Mouse (Mus musculus): ENCODE measurements around the gene Hoxd11. TPM values are rescaled to one million over a fixed set of nuclear protein-coding genes. Genes with fewer than 3 reads are reported as not detected.

Gene Hoxd11
- polyA plus RNA-seq, 1 experiment from 2014 or later: 59.6 TPM

DNA sequence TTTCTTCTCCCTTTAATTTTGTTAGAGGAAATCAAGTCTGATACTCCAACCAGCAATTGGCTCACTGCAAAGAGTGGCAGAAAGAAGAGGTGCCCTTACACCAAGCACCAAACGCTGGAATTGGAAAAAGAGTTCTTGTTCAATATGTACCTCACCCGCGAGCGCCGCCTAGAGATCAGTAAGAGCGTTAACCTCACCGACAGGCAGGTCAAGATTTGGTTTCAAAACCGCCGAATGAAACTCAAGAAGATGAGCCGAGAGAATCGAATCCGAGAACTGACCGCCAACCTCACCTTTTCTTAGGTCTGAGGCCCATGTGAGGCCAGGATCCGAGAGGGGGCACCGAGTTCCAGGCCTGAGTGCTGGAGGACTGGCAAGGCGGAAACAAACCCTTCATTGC, 14.7 kb downstream of the Hoxd11 start:
- Histone ChIP-seq H3K9me3 (ENCODE audit: control insufficient read depth, low read length) (no peaks in the 10 kb centered on the region), H3K9ac (ENCODE audit: low read length) (peak overlapping the region; percentile 96), H3K27me3 (ENCODE audit: control insufficient read depth, insufficient read depth, low read length) (no peaks in the 10 kb centered on the region; the same call in 1 of the 2 replicates), H3K4me3 (ENCODE audit: low read depth, low read length) (peak overlapping the region; percentile 61), H3K36me3 (ENCODE audit: control insufficient read depth, insufficient read depth, low read length) (no peaks in the 10 kb centered on the region), H3K4me1 (ENCODE audit: control insufficient read depth, insufficient read depth, low read length) (peaks cover 41% of the 10 kb centered on the region), H3K27ac (replicated peaks; ENCODE audit: low read depth, low read length) (peak overlapping the region; percentile 94), H3K4me2 (ENCODE audit: low read depth, severe bottlenecking) (peak overlapping the region; percentile 93)
- WGBS: 2% methylated on average over 16 of the region's 16 CpGs
- no peak for ATAC-seq (ENCODE audit: insufficient number of reproducible peaks, low FRiP score, low TSS enrichment, low read depth)
- DNase-seq (ENCODE audit: low spot score): peak; percentile 88

GRCm38 (mm10) chr2:74695383-74695782, 16.0 kb downstream of the Hoxd11 start:
- Histone ChIP-seq H3K27ac (replicated peaks; ENCODE audit: low read depth, low read length) (0 out of 2 replicates have a peak overlapping the region, but pooled peaks have one; percentile 47), H3K27me3 (ENCODE audit: control insufficient read depth, insufficient read depth, low read length) (no peaks in the 10 kb centered on the region; the same call in 1 of the 2 replicates), H3K4me1 (ENCODE audit: control insufficient read depth, insufficient read depth, low read length) (peaks cover 43% of the 10 kb centered on the region), H3K36me3 (ENCODE audit: control insufficient read depth, insufficient read depth, low read length) (no peaks in the 10 kb centered on the region), H3K4me3 (ENCODE audit: low read depth, low read length) (peak overlapping the region; percentile 71), H3K9ac (ENCODE audit: low read length) (peak overlapping the region; percentile 97), H3K9me3 (ENCODE audit: control insufficient read depth, low read length) (no peaks in the 10 kb centered on the region), H3K4me2 (ENCODE audit: low read depth, severe bottlenecking) (peak overlapping the region; percentile 93)
- ATAC-seq (ENCODE audit: insufficient number of reproducible peaks, low FRiP score, low TSS enrichment, low read depth) (no peak), DNase-seq (ENCODE audit: low spot score) (peak; percentile 41)
- WGBS: 4% methylated on average over 1 of the region's 1 CpGs

- DNase-seq (ENCODE audit: low spot score) (peak; percentile 41), ATAC-seq (ENCODE audit: insufficient number of reproducible peaks, low FRiP score, low TSS enrichment, low read depth) (no peak)
- WGBS: 0% methylated on average over 7 of the region's 7 CpGs
Measured at GRCm38 (mm10) chr2:74695813-74696430, 16.6 kb downstream of the Hoxd11 start.

DNA sequence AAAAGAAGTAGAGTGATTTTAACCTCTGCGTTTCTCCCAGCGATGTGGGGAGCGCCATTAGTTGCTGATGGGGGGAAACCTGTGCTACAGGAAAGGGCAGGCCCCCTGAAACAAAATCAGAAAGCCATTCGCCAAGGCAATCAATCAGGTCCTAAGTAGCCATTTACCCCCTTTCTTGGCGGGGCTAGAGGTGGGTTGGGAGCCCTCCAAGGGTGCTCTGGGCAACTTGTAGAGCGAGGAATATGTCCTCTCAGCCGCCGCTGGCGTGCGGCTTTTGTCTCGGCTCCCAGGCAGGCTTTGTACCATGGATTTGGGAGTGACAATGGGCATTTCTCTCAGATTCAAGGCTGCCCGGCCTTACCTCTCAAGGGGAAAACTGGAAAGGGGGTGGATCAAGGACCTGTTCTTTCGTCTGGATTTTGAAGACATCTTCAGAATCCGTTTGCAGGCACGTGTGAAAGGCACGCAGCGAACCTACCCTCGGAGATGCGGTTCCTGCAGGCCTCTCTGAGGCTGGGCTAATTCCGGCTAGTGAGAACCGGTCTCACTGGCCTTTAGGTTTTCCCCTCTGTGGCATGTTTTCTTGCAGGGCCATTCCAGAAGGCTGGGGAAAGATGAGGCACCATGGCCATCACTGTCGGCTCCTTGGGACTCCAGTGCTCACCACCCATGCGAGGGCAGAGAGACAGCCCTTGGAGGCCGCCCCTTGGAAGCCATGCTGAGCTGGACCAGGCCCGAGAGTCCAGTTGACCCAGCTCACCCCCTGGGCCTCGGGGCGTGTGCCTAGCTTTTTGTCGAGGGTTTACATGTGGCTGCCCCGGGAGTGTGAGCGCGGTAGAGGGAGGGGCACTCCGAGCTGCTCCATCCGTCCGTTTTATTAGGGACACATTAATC, 17.3 kb downstream of the Hoxd11 start:
- peak; percentile 9; the same call in 1 of the 2 replicates for ATAC-seq (ENCODE audit: insufficient number of reproducible peaks, low FRiP score, low TSS enrichment, low read depth)
- H3K9ac ChIP-seq (ENCODE audit: low read length): peak overlapping the region; percentile 97
- H3K4me2 ChIP-seq (ENCODE audit: low read depth, severe bottlenecking): peak overlapping the region; percentile 93
- peak overlapping the region; percentile 98 for H3K27ac ChIP-seq (replicated peaks; ENCODE audit: low read depth, low read length)
- WGBS: 2% methylated on average over 34 of the region's 34 CpGs
- peak; percentile 80 for DNase-seq (ENCODE audit: low spot score)
- peak overlapping the region; percentile 71 for H3K4me3 ChIP-seq (ENCODE audit: low read depth, low read length)
- peaks cover 45% of the 10 kb centered on the region for H3K4me1 ChIP-seq (ENCODE audit: control insufficient read depth, insufficient read depth, low read length)
- H3K36me3 ChIP-seq (ENCODE audit: control insufficient read depth, insufficient read depth, low read length): no peaks in the 10 kb centered on the region
- no peaks in the 10 kb centered on the region for H3K9me3 ChIP-seq (ENCODE audit: control insufficient read depth, low read length)
- no peaks in the 10 kb centered on the region; the same call in 1 of the 2 replicates for H3K27me3 ChIP-seq (ENCODE audit: control insufficient read depth, insufficient read depth, low read length)

More at GRCm38 (mm10) chr2:74695813-74696430, 16.6 kb downstream of the Hoxd11 start:
- Histone ChIP-seq H3K27ac (replicated peaks; ENCODE audit: low read depth, low read length) (peak overlapping the region; percentile 98), H3K9me3 (ENCODE audit: control insufficient read depth, low read length) (no peaks in the 10 kb centered on the region), H3K4me1 (ENCODE audit: control insufficient read depth, insufficient read depth, low read length) (peaks cover 47% of the 10 kb centered on the region), H3K9ac (ENCODE audit: low read length) (peak overlapping the region; percentile 97), H3K36me3 (ENCODE audit: control insufficient read depth, insufficient read depth, low read length) (no peaks in the 10 kb centered on the region), H3K4me3 (ENCODE audit: low read depth, low read length) (peak overlapping the region; percentile 71), H3K27me3 (ENCODE audit: control insufficient read depth, insufficient read depth, low read length) (no peaks in the 10 kb centered on the region; the same call in 1 of the 2 replicates), H3K4me2 (ENCODE audit: low read depth, severe bottlenecking) (peak overlapping the region; percentile 93)

GRCm38 (mm10) chr2:74697567-74698121, 18.3 kb downstream of the Hoxd11 start, which contains the start of gene Hoxd9:
Hoxd9 (plus strand) TSS chr2:74697727.
- peak within 1 kb of the TSS; percentile 93 for H3K4me2 ChIP-seq (ENCODE audit: low read depth, severe bottlenecking)
- peak within 1 kb of the TSS; percentile 97 for H3K9ac ChIP-seq (ENCODE audit: low read length)
- WGBS: under 1% methylated on average over 43 of the region's 43 CpGs
- H3K4me1 ChIP-seq (ENCODE audit: control insufficient read depth, insufficient read depth, low read length): peaks cover 38% of the 10 kb centered on the region
- H3K4me3 ChIP-seq (ENCODE audit: low read depth, low read length): peak within 1 kb of the TSS; percentile 71
- H3K27me3 ChIP-seq (ENCODE audit: control insufficient read depth, insufficient read depth, low read length): no peaks in the 10 kb centered on the region; the same call in 1 of the 2 replicates
- H3K9me3 ChIP-seq (ENCODE audit: control insufficient read depth, low read length): no peaks in the 10 kb centered on the region
- DNase-seq (ENCODE audit: low spot score) (peak; percentile 87), ATAC-seq (ENCODE audit: insufficient number of reproducible peaks, low FRiP score, low TSS enrichment, low read depth) (peak; percentile 51)
- H3K36me3 ChIP-seq (ENCODE audit: control insufficient read depth, insufficient read depth, low read length): no peaks in the 10 kb centered on the region
- peak within 1 kb of the TSS; percentile 98 for H3K27ac ChIP-seq (replicated peaks; ENCODE audit: low read depth, low read length)

DNA sequence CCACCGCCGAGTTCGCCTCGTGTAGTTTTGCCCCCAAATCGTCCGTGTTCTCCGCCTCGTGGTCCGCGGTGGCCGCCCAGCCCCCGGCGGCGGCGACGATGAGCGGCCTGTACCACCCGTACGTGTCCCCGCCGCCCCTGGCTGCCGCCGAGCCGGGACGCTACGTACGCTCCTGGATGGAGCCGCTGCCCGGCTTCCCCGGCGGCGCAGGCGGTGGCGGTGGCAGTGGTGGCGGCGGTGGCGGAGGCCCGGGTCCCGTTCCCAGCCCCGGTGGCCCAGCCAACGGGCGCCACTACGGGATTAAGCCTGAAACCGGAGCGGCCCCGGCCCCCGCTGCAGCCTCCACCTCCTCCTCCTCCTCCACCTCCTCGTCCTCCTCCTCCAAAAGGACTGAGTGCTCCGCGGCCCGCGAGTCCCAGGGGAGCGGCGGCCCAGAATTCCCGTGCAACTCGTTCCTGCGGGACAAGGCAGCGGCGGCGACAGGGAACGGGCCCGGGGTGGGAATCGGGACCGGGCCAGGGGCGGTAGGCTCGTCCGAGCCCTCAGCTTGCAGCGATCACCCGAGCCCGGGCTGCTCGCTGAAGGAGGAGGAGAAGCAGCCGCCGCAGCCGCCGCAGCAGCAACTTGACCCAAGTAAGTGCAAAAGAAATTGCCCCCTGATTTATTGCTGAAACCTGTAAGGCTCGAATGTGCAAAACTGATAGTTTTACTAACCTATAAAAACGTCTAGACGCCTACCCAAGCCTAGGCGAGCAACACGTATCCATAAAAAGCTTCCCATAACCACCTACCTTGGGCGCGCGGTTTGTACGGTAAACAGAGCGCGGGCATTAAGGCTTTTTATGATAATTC, 19.1 kb downstream of the Hoxd11 start:
- peaks cover 38% of the 10 kb centered on the region for H3K4me1 ChIP-seq (ENCODE audit: control insufficient read depth, insufficient read depth, low read length)
- WGBS: under 1% methylated on average over 80 of the region's 86 CpGs

GRCm38 (mm10) chr2:74699053-74699430, 19.7 kb downstream of the Hoxd11 start:
- ATAC-seq (ENCODE audit: insufficient number of reproducible peaks, low FRiP score, low TSS enrichment, low read depth): peak; percentile 6; the same call in 1 of the 2 replicates
- Histone ChIP-seq H3K36me3 (ENCODE audit: control insufficient read depth, insufficient read depth, low read length) (no peaks in the 10 kb centered on the region), H3K4me3 (ENCODE audit: low read depth, low read length) (peak overlapping the region; percentile 71), H3K9me3 (ENCODE audit: control insufficient read depth, low read length) (no peaks in the 10 kb centered on the region), H3K9ac (ENCODE audit: low read length) (peak overlapping the region; percentile 97), H3K4me1 (ENCODE audit: control insufficient read depth, insufficient read depth, low read length) (peaks cover 42% of the 10 kb centered on the region), H3K4me2 (ENCODE audit: low read depth, severe bottlenecking) (peak overlapping the region; percentile 93), H3K27me3 (ENCODE audit: control insufficient read depth, insufficient read depth, low read length) (no peaks in the 10 kb centered on the region; the same call in 1 of the 2 replicates), H3K27ac (replicated peaks; ENCODE audit: low read depth, low read length) (peak overlapping the region; percentile 98)
- DNase-seq (ENCODE audit: low spot score): peak; percentile 77
- under 1% methylated on average over 17 of the region's 17 CpGs for WGBS

More for the DNA sequence above, 19.1 kb downstream of the Hoxd11 start:
- no peaks in the 10 kb centered on the region; the same call in 1 of the 2 replicates for H3K27me3 ChIP-seq (ENCODE audit: control insufficient read depth, insufficient read depth, low read length)
- no peaks in the 10 kb centered on the region for H3K9me3 ChIP-seq (ENCODE audit: control insufficient read depth, low read length)
- peak overlapping the region; percentile 71 for H3K4me3 ChIP-seq (ENCODE audit: low read depth, low read length)
- peak overlapping the region; percentile 98 for H3K27ac ChIP-seq (replicated peaks; ENCODE audit: low read depth, low read length)
- peak; percentile 38; the same call in 1 of the 2 replicates for ATAC-seq (ENCODE audit: insufficient number of reproducible peaks, low FRiP score, low TSS enrichment, low read depth)
- H3K36me3 ChIP-seq (ENCODE audit: control insufficient read depth, insufficient read depth, low read length): no peaks in the 10 kb centered on the region
- DNase-seq (ENCODE audit: low spot score): peak; percentile 83
- H3K9ac ChIP-seq (ENCODE audit: low read length): peak overlapping the region; percentile 97
- H3K4me2 ChIP-seq (ENCODE audit: low read depth, severe bottlenecking): peak overlapping the region; percentile 93

Data from limb, embryonic 11.5 days (tissue).